Mouse (Mus musculus) frontal cortex, adult (tissue): ENCODE measurements around the gene Kif3c.

Experiments
- ATAC-seq: cut with Nextera tagmentation; 2 replicates; pipeline ENCODE4 v1.9.2; 2017; ENCODE audit warnings: mild to moderate bottlenecking, moderate library complexity, mixed read lengths; ENCODE audit not compliant: low TSS enrichment

The Kif3c gene

DNA sequence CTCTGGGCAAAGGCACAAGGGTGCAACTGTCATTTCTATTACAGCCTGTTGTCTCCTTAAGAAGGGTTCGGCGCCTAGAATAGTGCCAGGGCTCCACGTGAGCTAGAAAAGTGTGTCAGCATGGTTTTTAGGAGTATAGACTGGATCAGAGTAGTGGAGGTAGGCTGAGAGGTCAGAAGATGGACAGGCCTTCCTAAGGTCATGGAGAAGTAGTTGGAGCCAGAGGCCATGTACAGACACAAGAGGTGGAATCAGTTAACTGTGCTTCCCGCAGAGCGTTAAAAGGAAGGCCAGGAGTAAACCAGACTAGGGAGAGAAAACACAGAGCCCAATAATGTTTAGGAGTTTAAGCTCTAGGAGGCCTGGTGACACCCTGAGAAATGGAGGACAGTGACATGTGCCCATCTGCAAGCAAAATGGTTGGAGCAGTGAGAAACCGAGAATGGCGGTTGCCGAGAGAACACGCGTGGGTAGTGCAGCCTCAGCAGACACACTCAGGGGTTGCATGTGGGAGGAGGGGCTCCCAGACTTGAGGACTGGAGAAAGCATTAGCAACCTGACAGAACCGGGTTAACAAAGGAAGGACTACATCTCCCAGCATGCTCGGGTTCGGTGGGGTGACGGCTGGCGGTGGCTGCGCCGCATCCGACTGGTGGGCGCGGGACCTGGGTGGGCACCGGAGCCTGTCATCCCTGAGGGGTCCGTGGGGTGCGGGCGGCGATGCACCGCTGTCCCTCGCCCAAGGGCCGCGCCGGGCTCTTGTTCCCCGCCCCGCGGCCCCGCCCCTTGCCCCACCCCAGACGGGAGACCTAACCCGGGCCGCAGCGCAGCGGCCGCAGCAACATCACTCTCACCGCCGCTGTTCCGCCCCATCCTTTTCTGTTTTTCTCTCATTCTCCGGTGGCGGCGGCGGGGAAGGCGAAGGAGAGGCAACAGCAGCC is at the start of gene Kif3c:
TSS of gene Kif3c (plus strand) at position 625 of the 941 bp plus-strand sequence.
- peak; percentile 87 for ATAC-seq

DNA sequence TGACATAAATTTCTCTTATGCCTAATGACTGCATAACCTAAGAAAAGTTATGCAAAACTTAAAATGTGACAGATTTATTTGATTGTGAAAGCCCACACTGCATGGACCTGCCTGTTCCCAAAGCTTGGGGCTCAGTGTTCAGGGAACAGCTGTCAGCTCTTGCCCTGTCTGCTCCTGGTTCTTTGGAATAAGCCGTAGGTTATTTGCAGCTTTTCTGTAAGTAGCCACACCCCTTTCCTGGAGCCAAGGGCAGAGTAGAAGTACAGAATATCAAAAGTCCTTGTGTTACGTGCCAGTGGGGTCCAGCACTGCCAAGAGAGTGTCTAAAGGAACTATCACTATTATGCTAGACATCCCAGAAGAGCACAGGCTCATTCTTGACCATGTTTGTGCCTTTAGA is 48.8 kb upstream of the Kif3c start:
- ATAC-seq: no peak

DNA sequence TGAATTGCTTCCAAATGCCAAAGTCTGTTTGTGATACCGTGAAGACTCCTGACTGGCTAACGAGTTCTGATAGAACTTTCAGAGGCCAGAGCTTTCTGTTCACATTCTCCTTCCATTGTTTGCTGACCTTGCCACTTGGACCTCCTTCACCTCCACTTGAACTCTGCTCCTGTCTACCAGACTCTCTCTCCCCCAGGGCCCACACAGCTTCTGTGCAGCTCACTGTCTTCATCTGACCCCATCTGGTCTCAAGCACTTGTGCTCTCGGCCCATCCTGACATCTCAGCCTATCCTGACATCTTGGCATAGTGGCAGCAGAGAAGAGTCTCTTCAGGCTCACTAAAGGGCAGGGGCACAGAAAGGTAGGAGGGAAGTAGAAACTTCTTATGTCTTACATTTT is 48.0 kb upstream of the Kif3c start:
- ATAC-seq: no peak

DNA sequence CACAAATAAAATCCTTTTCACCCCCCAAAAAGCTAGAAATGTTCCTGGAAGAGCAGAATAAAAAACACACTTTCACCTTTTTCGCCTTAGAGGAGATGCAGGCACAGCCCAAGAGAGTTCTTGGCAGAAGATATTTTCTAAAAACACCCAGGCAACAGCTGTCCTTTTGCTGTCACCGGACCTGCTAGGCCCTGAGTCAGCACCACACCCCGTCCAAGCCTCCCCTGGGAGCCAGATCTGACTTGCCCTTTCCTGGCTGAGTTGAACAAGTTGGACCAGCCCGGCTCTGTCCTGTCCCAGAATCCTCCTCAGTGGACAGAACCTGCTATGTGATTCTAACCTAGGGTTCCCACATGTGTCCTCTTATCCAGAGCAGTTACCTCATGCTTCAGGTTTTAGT is 45.6 kb upstream of the Kif3c start:
- ATAC-seq: no peak

DNA sequence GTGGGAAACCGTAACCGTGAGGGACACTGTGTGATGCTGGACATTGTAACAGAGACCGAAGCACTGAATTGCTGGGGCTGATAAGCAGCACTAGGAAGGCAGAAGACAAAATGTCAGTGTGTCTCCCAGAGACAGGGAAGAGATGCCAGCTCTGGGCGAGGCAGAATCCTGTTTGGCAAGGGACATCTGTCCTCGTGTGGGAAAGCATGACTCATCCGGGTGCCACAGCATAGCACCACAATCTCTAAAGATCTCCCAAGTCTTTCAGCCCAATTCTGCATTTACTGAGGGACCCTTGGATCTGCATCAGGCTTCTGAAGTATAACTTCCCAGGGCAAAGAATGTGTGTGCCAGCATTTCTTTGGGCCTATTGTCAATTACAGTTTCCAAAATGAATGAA is 41.7 kb upstream of the Kif3c start:
- peak; percentile 91 for ATAC-seq

DNA sequence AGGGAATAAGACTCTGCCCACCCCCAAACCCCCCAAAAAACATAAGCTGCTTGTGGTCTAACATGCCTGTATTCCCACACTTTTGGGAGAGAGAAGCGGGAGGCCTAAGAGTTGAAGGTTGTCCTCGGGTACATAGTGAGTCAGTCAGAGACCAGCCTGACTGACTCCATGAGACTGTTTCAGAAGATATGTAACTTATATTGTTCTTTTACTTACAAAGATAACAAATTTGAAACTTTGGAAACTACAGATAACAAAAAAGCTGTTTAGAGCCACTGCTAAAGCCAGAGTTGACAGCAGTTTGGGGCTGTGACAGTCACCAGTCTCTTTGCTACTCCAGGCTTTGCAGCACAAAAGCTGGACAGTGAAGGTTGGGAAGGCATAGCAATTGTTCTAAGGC is 39.7 kb upstream of the Kif3c start:
- ATAC-seq: no peak

DNA sequence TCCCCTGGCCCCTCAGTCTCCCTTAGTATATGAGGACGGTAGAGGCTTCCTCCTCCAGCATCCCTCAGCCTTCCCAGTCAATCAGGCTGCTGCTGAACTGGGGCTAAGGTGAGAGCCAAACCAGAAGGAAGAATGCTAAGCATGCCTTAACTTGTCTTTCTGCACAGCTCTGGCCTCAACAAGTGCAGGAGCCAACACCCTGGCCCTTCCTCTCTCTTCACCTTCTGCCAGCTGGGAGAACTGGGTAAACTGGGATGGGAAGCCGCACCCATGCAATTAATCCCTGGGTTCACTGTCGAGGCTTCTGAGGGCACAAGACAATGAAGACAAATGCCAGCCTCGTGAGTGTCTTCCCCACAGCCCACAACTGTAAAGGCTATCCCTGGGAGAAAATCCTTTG is 35.3 kb upstream of the Kif3c start:
- no peak for ATAC-seq

DNA sequence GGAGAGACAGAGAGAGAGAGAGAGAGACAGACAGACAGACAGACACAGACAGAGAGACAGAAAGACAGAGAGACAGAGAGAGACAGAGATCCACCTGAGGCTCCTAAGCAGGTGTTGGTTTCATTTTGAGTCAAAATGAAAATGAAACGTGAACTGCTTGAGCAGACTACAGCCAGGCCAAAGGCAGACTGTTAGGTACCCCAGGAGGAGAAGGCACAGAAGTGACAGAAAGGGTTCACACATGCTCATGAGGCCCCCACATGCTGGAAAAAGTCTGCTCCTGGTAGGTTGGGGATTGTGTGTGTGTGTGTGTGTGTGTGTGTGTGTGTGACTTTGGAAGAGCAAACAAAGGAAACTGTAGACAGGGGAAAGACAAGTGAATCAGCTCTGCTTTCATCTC is 26.0 kb upstream of the Kif3c start:
- ATAC-seq: no peak

DNA sequence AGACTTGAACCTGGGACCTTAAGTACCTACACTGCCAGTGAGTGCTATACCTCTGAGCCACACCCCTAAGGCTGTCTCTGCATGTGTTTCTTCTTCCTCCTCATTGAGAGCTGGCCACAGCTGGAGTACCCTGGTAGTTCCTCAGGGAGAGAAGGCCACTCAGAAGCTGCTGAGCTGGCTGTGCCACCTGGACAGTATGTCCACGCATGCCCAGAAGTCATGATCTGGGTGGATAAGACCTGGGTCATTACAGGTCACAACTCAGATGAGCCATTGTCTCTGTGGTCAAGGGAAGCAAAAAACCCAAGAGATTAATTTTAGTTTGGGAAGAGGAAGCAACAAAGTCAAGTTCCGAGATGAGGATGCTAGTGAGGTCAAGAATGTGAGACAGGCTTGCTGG is 20.8 kb upstream of the Kif3c start:
- no peak for ATAC-seq

DNA sequence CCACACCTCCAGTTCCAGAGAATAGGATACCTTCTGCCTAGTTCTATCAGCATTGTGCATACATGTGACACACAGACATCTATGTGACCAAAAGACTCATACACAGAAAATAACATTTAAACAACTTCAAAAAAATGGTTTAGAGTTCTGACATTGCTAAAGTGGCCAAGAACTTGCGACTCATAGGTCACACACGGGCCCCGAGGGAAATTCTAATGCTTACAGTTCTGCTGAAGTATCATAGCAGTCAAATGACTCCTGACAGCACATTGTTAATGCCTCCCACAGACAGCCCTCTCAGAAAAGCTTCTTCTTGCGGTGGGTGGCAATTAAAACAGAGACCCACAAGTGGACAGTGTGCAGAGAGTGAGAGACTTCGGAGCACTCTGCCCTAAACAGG is 19.9 kb upstream of the Kif3c start:
- no peak for ATAC-seq

DNA sequence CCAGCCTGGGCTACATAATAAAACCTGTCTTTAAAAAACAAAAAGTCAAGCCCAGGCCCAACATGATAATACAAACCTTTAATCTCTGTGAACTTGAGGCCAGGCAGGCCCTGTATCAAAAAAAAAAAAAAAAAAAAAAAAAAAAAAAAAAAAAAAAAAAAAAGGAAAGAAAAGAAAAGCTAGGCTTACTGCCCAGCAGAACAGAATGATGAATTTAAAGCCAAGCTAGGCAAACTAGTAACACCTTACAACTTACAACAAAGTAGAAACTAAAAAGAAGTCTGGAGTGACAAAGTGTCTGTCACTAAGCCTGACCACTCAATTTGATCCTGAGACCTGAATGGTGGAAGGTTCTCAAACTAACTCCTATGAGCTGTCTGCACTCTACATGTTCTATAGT is 17.2 kb upstream of the Kif3c start:
- no peak for ATAC-seq

DNA sequence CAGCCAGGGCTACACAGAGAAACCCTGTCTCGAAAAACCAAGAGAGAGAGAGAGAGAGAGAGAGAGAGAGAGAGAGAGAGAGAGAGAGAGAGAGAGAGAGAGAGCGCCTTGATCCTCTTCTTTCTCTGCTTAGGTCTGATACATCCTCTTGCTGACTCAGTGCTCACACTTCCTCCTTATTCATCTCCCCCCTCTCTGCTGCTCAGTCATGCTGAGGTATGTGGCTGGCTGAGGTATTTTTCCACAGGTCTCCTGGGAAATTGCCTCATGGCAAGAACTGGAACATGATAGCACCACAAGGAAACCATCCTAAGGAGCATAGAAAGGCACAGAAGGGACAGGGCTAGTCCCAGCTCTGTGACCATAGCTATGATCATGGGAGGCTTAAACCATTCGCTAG is 15.5 kb upstream of the Kif3c start:
- ATAC-seq: no peak

DNA sequence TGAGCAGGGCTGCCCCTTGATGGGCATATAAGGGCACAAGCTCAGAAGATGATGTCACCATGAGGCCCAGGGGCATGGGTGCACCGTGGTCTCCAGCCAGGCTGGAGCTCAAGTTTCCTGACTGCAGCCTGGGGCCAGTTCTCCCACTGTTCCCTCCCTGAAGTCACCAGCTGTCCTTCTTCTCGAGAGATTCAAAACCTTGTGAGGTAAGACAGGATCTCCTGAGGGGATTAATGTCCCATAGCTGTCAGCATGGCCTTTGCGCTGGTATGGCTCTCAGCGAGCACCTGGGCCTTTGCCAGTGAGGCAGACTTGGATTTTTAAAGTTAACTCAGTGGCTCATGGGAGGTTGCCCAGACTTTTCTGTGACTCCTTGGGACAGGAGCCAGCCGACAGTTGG is 14.8 kb upstream of the Kif3c start:
- no peak for ATAC-seq

DNA sequence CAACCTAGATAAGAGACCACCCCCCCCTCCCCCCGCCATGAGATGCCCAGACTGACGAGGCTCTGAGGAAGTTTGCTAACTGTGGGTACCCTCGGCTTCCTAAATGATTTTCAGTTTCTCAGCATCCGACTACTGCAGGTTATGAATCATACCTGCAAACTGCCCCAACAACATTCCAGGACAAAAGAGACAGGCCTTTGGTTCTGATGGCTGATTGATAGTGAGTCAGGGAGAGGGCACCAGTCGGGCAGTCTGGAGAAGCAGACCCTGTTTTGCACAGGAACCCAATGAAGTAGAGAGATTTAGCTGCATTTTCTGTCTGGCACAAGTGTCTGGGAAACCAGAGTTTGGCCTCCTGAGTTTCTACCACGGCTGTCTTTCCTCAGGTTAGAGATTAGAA is 12.7 kb upstream of the Kif3c start:
- no peak for ATAC-seq

DNA sequence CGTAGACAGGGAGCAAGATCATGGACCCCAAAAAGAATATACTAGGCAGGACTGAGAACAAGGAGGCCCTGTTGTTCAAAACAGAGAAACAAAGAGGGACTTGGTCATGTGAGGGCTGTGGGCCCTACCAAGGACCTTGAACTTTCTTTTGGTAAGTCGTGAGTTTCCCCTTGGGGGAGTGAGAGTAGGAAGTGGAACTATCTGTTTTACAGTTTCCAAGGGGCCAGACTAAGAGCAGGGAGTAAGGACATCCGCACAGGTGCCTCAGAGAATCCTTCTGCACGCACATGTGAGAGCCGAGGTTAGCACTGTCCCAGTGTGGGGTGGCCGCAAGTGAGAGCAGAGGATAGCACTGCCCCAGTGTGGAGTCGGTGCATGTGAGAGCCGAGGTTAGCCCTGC is 9.9 kb upstream of the Kif3c start:
- no peak for ATAC-seq

DNA sequence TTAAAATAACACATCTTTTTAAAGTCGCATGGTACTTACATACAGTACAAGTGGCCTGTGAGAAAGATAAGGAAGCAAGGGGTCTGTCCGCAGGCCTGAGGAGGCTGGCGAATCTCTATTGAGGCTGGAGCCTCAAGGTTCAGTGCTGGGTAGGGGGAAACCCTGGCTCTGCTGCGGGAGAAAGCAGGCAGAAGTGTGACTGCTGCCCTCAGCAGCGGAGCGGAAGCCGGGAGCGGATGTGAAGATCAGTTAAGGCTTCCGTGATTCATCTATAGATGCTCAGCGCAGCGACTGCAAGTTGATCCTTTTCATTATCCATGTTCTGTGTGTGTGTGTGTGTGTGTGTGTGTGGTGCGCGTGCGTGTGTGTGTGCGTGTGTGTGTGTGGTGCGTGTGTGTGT is 8.1 kb upstream of the Kif3c start:
- ATAC-seq: no peak

DNA sequence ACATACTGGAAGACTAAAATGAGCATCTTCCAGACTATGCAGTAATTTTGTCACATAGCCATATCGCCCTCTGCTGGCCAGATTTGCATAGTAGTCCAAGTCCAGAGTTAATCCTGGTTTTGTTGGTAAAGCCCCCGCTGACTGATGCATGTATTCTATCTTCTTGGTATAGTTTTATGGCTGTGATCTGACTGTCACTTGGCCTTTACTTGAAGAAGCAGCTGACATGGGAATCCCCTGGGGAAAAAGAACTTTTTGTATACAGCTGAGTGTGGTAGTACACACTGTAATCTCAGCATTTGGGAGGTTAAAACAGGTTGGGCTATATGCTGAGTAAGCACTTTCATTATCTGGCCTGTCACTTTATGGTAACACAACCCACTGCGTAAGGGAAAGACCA is 5.6 kb upstream of the Kif3c start:
- ATAC-seq: peak; percentile 65; the same call in 1 of the 2 replicates

DNA sequence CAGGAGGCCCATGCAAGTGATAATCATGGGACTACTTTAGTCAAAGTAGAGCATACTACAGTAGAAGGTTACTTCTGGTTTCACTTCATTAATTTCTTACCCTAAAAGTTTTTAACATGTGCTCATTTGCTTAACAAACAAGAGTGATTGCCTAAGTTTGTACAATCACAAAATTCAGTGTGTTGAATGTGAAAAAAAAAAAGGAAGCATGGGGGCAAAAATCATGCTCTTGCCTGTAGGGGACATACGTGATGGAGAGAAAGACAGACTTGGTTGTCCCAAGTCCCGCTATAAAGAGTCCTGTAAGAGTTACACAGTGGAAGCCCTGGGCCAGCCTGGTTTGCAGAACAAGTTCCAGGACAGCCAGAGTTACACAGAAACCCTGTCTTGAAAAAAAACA is 4.9 kb upstream of the Kif3c start:
- no peak for ATAC-seq

DNA sequence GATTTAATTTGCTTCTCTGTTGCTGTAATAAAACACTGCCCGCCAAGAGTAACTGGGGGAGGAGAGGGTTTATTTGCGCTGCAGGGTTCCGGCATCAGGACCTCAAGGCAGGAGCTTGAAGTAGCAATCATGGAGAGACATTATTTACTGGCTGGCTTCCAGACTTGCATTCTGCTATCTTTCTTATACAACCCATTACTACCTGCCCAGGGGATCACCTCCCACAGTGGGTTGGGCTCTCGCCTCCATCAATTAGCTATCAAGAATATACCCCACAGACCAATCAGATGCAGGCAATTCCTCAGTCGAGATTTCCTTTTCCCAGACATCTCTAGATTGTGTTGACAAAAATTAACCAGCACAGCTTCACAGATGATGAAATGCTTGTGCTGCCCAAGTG is 856 bp upstream of the Kif3c start:
- ATAC-seq: no peak

DNA sequence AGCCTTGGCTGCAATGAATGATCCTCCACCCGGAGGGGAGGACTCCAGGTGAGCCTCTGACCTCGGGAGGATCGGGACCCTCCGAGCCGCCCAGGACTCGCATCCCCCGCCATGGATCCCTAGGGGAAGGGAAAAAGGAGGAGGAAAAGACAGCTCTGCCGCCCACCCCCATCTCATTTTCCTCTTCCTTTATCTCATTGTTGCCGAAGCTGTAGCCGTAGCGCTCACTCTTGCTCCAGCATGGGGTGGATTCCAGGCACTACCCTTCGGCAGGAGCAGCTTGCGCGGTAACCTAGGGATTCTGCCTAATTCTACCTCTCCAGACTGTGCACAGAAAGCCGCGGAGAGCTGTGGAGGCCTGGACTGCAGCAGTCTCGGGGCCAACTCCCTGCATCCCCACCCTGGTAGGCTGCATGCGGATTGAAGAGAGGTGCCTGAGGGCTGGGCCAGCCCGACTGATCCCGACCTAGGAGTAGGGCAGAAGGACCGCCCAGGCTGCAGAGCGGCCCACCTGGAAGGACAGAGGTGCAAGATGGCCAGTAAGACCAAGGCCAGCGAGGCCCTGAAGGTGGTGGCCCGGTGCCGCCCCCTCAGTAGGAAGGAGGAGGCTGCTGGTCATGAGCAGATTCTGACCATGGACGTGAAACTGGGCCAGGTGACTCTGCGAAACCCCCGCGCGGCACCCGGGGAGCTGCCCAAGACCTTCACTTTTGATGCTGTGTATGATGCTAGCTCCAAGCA is 687 bp downstream of the Kif3c start:
- ATAC-seq: peak; percentile 14

DNA sequence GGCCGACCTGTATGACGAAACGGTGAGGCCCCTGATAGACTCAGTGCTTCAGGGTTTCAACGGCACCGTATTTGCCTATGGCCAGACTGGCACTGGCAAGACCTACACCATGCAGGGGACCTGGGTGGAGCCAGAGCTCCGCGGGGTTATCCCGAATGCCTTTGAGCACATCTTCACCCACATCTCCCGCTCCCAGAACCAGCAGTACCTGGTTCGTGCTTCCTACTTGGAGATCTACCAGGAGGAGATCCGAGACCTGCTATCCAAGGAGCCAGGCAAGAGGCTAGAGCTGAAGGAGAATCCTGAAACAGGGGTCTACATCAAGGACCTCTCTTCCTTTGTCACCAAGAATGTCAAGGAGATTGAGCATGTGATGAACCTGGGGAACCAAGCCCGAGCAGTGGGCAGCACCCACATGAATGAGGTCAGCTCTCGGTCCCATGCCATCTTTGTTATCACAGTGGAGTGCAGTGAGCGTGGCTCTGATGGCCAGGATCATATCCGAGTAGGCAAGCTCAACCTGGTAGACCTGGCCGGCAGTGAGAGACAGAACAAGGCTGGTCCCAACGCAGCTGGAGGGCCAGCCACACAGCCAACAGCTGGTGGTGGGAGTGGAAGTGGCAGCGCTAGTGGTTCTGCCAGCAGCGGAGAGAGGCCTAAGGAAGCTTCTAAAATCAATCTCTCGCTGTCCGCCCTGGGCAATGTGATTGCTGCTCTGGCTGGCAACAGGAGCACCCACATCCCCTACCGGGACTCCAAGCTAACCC is 1.4 kb downstream of the Kif3c start:
- 0 out of 2 replicates have a peak, but pooled peaks have one; percentile 8 for ATAC-seq

DNA sequence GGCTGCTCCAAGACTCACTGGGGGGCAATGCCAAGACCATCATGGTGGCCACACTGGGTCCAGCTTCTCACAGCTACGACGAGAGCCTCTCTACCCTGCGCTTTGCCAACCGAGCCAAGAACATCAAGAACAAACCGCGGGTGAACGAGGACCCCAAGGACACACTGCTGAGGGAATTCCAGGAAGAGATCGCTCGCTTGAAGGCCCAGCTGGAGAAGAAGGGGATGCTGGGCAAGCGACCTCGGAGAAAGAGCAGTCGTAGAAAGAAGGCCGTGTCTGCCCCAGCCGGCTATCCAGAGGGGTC is 2.0 kb downstream of the Kif3c start:
- ATAC-seq: no peak

DNA sequence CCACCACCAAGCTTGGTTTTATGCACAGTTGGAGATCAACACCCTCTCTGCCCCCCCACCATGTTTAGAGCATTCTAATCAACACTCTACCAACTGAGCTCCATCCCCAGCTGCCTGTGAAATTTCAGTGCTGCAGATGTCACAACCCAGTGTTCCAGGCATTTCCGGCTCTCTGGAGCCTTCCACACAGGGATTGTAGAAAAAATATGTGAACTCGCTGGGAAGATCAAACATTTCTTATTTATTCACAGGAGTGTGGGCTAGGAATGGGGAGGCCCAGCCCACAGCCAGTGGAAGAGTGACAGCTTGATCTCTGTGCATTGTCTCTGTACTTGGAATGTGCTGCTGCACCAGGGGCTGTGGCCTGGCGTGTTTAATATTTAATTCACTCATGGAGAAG is 3.8 kb downstream of the Kif3c start:
- ATAC-seq: no peak
